14 mouse cellular contexts compared by ENCODE assay signal in genomic region chr14:117958389-117958788, GRCm38 (mm10).
A peak's percentile ranks its signal among the peaks of the same experiment; 100 is the strongest.
DNase-seq lines count a peak whose midpoint lies in the region; ATAC-seq and TF ChIP-seq lines count a peak whose summit lies in the region.
"Had no signal": no experiment of that assay in that cellular context is flagged by ENCODE, and none has a peak within 500 bp of the region (broad histone marks: within the 10 kb centered on the region; RNA-seq: fewer than 3 reads in every experiment).

No protein-coding gene starts in this region.

- peak; percentile 45 for DNase-seq in brain, embryonic 14.5 days (ENCODE audit: low read depth)
- DNase-seq in layer of hippocampus, adult 9-11 months, result peak; percentile 80
- DNase-seq in right cerebral cortex, adult 18-20 months, result peak; percentile 91
- no peak for DNase-seq in heart, adult 18-20 months
- no peak for DNase-seq in hindbrain, postnatal 0 days (ENCODE audit: low spot score)
- DNase-seq in adipocyte (ENCODE audit: low spot score), result no peak
- DNase-seq: heart, postnatal 10 days; kidney, adult 9 months had no signal

- WGBS in forebrain, embryonic 16.5 days, result 71% methylated on average over 11 of the region's 11 CpGs
- WGBS in hindbrain, postnatal 0 days, result 72% methylated on average over 11 of the region's 11 CpGs

- peaks cover 12% of the 10 kb centered on the region for H3K4me1 ChIP-seq in forebrain, embryonic 16.5 days (replicated peaks; ENCODE audit: control insufficient read depth, insufficient read depth, low read length)
- no peaks in the 10 kb centered on the region for H3K4me1 ChIP-seq in hindbrain, postnatal 0 days (ENCODE audit: insufficient read depth, low read length)
- H3K4me1 ChIP-seq: embryonic facial prominence, embryonic 10.5 days; megakaryocyte, embryonic 14.5 days had no signal

- no peak overlapping the region for H3K4me2 ChIP-seq in forebrain, embryonic 16.5 days (ENCODE audit: low read length)
- no peak overlapping the region for H3K4me2 ChIP-seq in hindbrain, postnatal 0 days (ENCODE audit: low read depth, low read length)
- H3K4me2 ChIP-seq: hindbrain, embryonic 15.5 days; liver, embryonic 11.5 days; neural tube, embryonic 13.5 days had no signal

- ATAC-seq in forebrain, embryonic 16.5 days, result peak; percentile 51
- ATAC-seq in hindbrain, postnatal 0 days, result no peak

- no peaks in the 10 kb centered on the region for H3K9me3 ChIP-seq in forebrain, embryonic 16.5 days (ENCODE audit: control insufficient read depth, low read length)
- H3K9me3 ChIP-seq in hindbrain, postnatal 0 days (ENCODE audit: low read length), result no peaks in the 10 kb centered on the region
- H3K9me3 ChIP-seq: embryonic facial prominence, embryonic 10.5 days; hindbrain, embryonic 15.5 days; neural tube, embryonic 13.5 days had no signal

- no peaks in the 10 kb centered on the region for H3K36me3 ChIP-seq in forebrain, embryonic 16.5 days (ENCODE audit: control insufficient read depth, insufficient read depth)
- no peaks in the 10 kb centered on the region for H3K36me3 ChIP-seq in hindbrain, postnatal 0 days (ENCODE audit: insufficient read depth, low read length)
- H3K36me3 ChIP-seq: embryonic facial prominence, embryonic 10.5 days; hindbrain, embryonic 15.5 days; neural tube, embryonic 13.5 days had no signal

- no peak for TF ChIP-seq POLR2A in brain, embryonic 14.5 days (IDR thresholded peaks at IDR 0.05; ENCODE audit: borderline replicate concordance, extremely low read depth, insufficient read depth, insufficient read length, poor library complexity, severe bottlenecking)

- H3K9ac ChIP-seq in forebrain, embryonic 16.5 days (replicated peaks; ENCODE audit: low read depth, low read length), result no peak overlapping the region
- no peak overlapping the region for H3K9ac ChIP-seq in hindbrain, postnatal 0 days (replicated peaks; ENCODE audit: low read length)
- H3K9ac ChIP-seq: hindbrain, embryonic 15.5 days; neural tube, embryonic 13.5 days had no signal

- H3K27ac ChIP-seq in forebrain, embryonic 16.5 days (ENCODE audit: low read length), result no peak overlapping the region
- no peak overlapping the region for H3K27ac ChIP-seq in hindbrain, postnatal 0 days
- H3K27ac ChIP-seq: embryonic facial prominence, embryonic 10.5 days; hindbrain, embryonic 15.5 days; neural tube, embryonic 13.5 days had no signal

- no peak for TF ChIP-seq CTCF in brain, embryonic 14.5 days (IDR thresholded peaks at IDR 0.05; ENCODE audit: borderline replicate concordance, extremely low read depth, insufficient read depth, insufficient read length)
- TF ChIP-seq CTCF in hindbrain, postnatal 0 days (IDR thresholded peaks at IDR 0.05; ENCODE audit: low read depth), result no peak

- no peaks in the 10 kb centered on the region for H3K27me3 ChIP-seq in forebrain, embryonic 16.5 days (replicated peaks; ENCODE audit: control insufficient read depth, insufficient read depth, low read length)
- H3K27me3 ChIP-seq in hindbrain, postnatal 0 days (ENCODE audit: insufficient read depth, low read length), result no peaks in the 10 kb centered on the region
- H3K27me3 ChIP-seq: hindbrain, embryonic 15.5 days; megakaryocyte, embryonic 14.5 days; neural tube, embryonic 13.5 days had no signal

- H3K4me3 ChIP-seq in forebrain, embryonic 16.5 days (replicated peaks; ENCODE audit: low read length), result no peak overlapping the region
- H3K4me3 ChIP-seq in hindbrain, postnatal 0 days (ENCODE audit: low read length), result no peak overlapping the region
- H3K4me3 ChIP-seq: embryonic facial prominence, embryonic 10.5 days; hindbrain, embryonic 15.5 days; megakaryocyte, embryonic 14.5 days; neural tube, embryonic 13.5 days had no signal

Comparison
In these comparisons a context has a peak if more than half of its experiments do, and no peak if none do; other contexts are left out.
1. DNase-seq: peak in brain, embryonic 14.5 days (single experiment), layer of hippocampus, adult 9-11 months (single experiment) and right cerebral cortex, adult 18-20 months (single experiment); none in heart, adult 18-20 months (0 of 2), hindbrain, postnatal 0 days (single experiment) and adipocyte (single experiment).